Mouse (Mus musculus) bone marrow macrophage, adult 2 months (primary cell): ENCODE data around the gene Abhd2. TPM values are rescaled to one million over a fixed set of nuclear protein-coding genes. Genes with fewer than 3 reads are reported as not detected.
A peak's percentile ranks its signal among the peaks of the same experiment; 100 is the strongest.
"Not testable (repeated sequence)": the region's sequence is repeated elsewhere in the genome, so short reads cannot be mapped to it uniquely, and the experiment has no call there.

Experiments used
- H3K27ac ChIP-seq: 2 replicates; pipeline ENCODE4 v1.5.1; 2012; ENCODE audit warnings: low read depth, low read length; ENCODE audit not compliant: insufficient read depth
- H3K4me1 ChIP-seq: 2 replicates; pipeline ENCODE4 v1.6.1; 2012; ENCODE audit warnings: low read length; ENCODE audit not compliant: control insufficient read depth, insufficient read depth
- H3K4me3 ChIP-seq: 2 replicates; pipeline ENCODE4 v1.5.1; 2012; ENCODE audit warnings: mild to moderate bottlenecking, low read length, moderate library complexity; ENCODE audit not compliant: insufficient read depth
- CTCF ChIP-seq: IDR thresholded peaks from 2 replicates; pipeline ENCODE4 v1.5.1; 2012; ENCODE audit warnings: low read depth, mild to moderate bottlenecking, low read length, moderate library complexity
- POLR2A ChIP-seq: IDR thresholded peaks from 2 replicates; pipeline ENCODE4 v1.6.1; 2012; ENCODE audit warnings: mild to moderate bottlenecking, low read depth, low read length, borderline replicate concordance
- polyA plus RNA-seq: library from polyadenylated mRNA; stranded (reverse); fragments of >200 nt; gene quantifications from 2 replicates; pipeline ENCODE4 v1.2.4, GENCODE M21; 2012; ENCODE audit not compliant: missing spikeins, insufficient read depth, insufficient read length

Abhd2 gene
- polyA plus RNA-seq, 1 experiment: 25.9 TPM

- TF ChIP-seq POLR2A (no peak), CTCF (no peak)
- Histone ChIP-seq H3K4me1 (peaks cover 42% of the 10 kb centered on the region), H3K27ac (no peak overlapping the region), H3K4me3 (no peak overlapping the region)
Measured at GRCm38 (mm10) chr7:79274473-79275010, 1.5 kb downstream of the Abhd2 start.

DNA sequence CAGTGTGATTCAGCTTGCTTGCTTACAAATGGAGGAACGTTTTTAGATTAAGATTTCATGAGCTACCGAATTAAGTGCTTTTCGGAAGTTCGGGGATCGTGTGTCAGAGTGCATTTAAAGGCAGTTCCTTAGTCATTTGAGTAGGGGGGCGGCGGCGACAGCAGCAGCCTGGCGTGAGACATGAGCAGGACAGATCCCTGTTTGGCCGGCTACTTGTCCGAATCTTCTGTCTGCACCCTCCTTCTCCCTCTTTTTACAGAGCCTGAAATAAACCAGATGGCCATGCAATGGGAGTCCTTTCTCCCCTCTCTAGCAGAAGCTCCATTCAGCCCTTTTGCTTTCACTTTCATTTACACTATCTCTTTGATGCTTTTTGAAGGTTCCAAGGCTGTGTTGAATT lies 2.3 kb downstream of the Abhd2 start:
- no peak for TF ChIP-seq POLR2A
- TF ChIP-seq CTCF: no peak
- H3K4me1 ChIP-seq: peaks cover 39% of the 10 kb centered on the region
- peak overlapping the region; percentile 50 for H3K4me3 ChIP-seq
- H3K27ac ChIP-seq: no peak overlapping the region

DNA sequence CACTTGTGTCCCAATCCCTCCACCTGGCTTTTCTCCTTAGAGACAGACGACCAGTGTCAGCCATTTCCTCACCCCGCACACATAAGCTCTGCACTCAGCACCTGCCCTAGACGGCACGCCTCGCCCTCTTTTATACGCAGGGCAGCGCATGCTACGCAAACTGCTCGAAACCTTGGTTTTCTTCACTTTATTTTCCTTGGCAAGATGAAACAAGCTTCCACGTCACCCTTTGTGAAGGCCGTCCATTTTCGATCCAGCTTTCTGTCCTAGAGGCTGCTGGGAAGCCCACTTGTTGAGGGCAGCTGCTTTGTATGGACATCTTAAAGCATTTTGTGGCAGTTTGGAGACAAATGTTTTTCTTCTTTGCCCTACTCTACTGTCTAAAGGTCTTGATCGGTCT lies 5.4 kb downstream of the Abhd2 start:
- TF ChIP-seq CTCF (no peak), POLR2A (no peak)
- no peak overlapping the region for H3K4me3 ChIP-seq
- no peak overlapping the region for H3K27ac ChIP-seq
- peaks cover 27% of the 10 kb centered on the region for H3K4me1 ChIP-seq

DNA sequence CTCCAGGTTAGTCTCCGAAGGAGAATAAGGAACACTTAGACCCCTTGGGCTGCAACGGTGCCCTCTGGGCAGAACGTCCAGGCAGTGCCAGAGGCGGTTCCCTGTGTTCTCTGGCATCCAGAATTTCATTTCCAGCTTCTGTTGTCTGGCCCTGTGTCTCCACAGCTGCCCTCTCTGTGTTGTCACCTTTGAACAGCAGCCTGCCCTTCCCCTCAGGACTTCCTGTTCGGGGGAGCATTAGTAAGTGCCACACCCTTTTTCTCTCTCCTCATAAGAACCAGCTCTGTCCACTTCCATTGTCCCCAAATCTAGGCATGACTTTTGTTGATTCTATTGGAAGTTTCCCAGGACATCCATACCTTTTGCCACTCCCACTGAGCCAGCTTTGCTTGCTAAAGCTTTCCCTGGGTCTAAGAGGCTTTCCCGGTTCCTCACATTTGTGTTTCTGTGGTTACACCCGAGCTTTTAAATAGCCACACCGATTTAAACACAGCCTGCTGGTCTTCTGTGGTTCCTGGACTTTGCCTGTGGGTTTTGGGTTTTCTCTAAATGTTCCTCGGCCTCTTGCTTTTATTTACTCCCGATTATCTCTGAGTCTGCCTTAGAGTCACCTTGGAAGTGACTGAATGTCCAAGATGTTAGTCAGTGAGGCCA lies 6.5 kb downstream of the Abhd2 start:
- H3K4me3 ChIP-seq: no peak overlapping the region
- TF ChIP-seq POLR2A (no peak), CTCF (no peak)
- H3K4me1 ChIP-seq: peaks cover 21% of the 10 kb centered on the region
- H3K27ac ChIP-seq: no peak overlapping the region

GRCm38 (mm10) chr7:79282883-79283670 lies 10.1 kb downstream of the Abhd2 start:
- H3K4me1 ChIP-seq: peaks cover 18% of the 10 kb centered on the region
- H3K27ac ChIP-seq: no peak overlapping the region
- no peak for TF ChIP-seq CTCF
- no peak for TF ChIP-seq POLR2A
- no peak overlapping the region for H3K4me3 ChIP-seq

GRCm38 (mm10) chr7:79283671-79283941 lies 10.6 kb downstream of the Abhd2 start:
- peaks cover 18% of the 10 kb centered on the region for H3K4me1 ChIP-seq
- H3K27ac ChIP-seq, H3K4me3 ChIP-seq: not testable (repeated sequence)

DNA sequence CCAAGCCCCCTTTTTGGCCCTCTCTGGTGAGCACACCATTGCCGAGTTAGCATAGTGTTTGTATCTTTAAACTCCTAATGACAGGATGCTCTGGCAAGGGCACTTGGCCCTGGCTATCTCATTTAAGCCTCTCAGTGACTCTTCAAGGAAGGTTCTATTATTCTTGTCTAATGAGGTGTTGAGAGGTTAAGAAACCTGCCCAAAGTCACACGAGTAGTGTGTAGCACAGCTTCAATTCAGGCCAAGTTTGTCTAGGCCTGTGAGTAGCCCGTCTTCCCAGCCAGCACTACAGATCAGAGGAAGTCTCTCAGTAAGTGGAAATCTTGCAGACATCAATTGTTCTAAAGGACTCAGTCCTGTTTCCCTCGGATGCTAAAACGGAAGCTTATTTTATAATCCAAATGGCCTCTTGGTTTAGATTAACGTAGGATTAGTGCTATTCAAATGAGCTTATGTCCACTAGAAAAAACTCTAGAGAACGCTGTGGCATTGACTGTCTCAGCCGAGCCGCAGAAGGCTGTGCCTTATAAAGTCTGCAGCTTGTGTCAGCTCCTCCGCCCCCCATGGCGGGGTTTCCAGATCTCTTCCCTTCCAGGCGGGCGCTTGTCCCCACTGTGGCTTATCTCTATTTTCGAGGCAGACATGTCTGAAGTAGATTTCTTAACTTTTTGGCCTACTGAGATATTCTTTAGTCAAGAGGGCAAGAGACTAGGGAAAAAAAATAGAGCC lies 11.3 kb downstream of the Abhd2 start:
- H3K27ac ChIP-seq: no peak overlapping the region
- TF ChIP-seq POLR2A (no peak), CTCF (no peak)
- H3K4me3 ChIP-seq: no peak overlapping the region
- peaks cover 12% of the 10 kb centered on the region for H3K4me1 ChIP-seq

- TF ChIP-seq CTCF (no peak), POLR2A (no peak)
- Histone ChIP-seq H3K4me3 (no peak overlapping the region), H3K4me1 (peaks cover 6% of the 10 kb centered on the region), H3K27ac (no peak overlapping the region)
Measured at GRCm38 (mm10) chr7:79284889-79285280, 11.9 kb downstream of the Abhd2 start.

DNA sequence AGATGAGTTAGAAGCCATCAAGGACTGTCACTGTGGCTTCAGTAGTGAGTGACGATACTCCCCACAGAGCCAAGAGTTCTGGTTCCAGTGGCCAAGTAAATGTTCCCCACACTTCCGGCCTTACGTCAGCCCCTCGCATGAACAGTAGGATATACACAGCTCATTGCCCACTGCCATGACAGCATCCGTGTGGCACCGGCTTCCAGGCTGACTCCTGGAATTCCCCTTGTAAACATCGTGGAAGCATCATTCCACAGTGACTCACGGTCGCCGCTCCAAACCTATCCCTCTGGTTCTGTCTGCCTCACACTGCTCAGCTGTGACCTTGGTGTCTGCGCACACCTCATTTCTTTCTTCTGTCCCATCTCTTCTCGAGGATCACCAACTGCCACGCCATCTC lies 12.4 kb downstream of the Abhd2 start:
- TF ChIP-seq CTCF (no peak), POLR2A (no peak)
- Histone ChIP-seq H3K27ac (no peak overlapping the region), H3K4me3 (no peak overlapping the region), H3K4me1 (peaks cover 5% of the 10 kb centered on the region)

GRCm38 (mm10) chr7:79287226-79287625 lies 14.2 kb downstream of the Abhd2 start:
- TF ChIP-seq CTCF (no peak), POLR2A (no peak)
- Histone ChIP-seq H3K27ac (no peak overlapping the region), H3K4me1 (peaks cover 5% of the 10 kb centered on the region), H3K4me3 (no peak overlapping the region)
